Mouse (Mus musculus): ENCODE results near the gene Serpina1c.
"Not testable (repeated sequence)": the region's sequence is repeated elsewhere in the genome, so short reads cannot be mapped to it uniquely, and the experiment has no call there.

The Serpina1c gene

GRCm38 (mm10) chr12:103904837-103905340 is at the start of gene Serpina1c:
Serpina1c (minus strand) TSS chr12:103904887.
- DNase-seq (ENCODE audit: low spot score) = not testable (repeated sequence)

DNA sequence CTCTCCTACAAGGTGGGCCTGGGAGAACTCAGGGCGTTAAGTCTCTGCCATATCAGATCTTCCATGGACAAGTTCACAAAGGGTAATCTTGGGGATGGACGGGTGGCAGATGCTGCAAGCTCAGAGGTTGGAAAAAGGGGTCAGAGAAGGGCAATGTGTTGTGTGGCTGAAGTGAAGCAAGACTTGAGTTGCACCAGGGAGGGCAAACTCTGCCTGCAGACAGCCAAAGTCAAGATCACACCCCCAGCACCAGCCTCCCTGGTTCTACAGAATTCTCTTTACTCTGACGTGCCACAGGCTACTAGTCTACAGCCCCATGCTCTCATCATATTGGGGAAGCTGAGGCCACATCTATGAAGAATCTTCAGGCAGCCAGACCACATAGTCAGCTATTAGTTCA is 48.3 kb upstream of the Serpina1c start:
- DNase-seq (ENCODE audit: low spot score) = not testable (repeated sequence)

DNA sequence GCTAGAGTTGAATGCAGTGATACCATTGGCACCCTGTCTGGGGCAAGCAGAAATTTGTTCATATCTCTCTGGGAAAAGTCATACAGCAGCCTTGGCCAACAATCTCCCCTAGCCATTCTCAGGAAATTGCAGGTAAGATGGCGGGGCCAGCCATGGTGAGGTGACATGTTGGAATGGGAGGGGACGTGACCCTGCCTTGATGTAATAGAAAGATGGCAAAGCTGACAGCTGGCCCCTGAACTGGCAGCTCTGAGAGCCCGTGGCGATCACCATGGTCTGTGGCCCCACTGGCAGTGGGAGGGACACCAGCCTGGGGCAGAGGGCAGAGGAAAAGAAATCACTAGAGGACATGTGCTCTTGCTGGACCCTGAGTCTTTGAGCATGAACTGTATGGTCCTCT is 41.6 kb upstream of the Serpina1c start:
- no peak for DNase-seq (ENCODE audit: low spot score)

DNA sequence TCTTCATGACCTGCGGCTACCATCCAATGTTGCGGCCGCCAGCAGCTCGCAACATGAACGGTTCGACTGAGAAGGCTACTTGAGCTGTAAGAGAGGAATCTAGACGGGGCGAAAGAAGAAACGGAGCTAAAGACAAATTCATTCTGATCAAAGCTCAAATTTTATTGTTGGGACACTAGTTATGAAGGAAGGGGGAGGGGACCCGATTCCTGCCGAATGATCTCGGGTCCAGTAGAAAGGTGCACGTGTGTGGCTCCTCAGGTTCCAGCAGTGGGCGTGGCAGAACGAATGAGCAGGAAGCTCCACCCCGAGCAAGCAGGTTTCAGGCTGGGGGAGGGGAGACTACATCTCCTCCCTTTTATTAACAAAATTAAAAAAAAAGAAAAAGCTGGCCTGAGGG is 4.5 kb upstream of the Serpina1c start:
- DNase-seq (ENCODE audit: low spot score) = not testable (repeated sequence)

DNA sequence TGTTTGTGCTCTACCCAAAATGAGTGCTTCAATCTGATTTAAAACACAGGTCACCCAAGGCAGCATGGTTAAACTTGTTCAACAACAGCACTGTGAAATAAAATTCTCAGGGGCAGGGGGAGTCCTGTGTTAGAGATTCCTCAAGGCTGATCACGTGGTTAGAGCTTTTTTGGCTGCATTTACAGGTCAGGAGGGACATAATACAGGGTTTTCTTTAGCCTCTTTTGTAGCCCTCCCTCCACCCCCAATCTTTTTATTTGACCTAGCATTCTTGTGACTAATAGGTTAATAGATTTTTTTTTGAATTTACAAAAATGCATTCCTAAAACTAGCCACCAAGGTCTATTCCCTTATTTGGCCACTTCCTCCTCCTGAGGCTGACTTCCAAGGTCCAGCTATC is 3.1 kb upstream of the Serpina1c start:
- DNase-seq (ENCODE audit: low spot score) = not testable (repeated sequence)

- not testable (repeated sequence) for DNase-seq (ENCODE audit: low spot score)
These were observed 2.8 kb downstream of the Serpina1c start for GRCm38 (mm10) chr12:103901929-103902328.

DNA sequence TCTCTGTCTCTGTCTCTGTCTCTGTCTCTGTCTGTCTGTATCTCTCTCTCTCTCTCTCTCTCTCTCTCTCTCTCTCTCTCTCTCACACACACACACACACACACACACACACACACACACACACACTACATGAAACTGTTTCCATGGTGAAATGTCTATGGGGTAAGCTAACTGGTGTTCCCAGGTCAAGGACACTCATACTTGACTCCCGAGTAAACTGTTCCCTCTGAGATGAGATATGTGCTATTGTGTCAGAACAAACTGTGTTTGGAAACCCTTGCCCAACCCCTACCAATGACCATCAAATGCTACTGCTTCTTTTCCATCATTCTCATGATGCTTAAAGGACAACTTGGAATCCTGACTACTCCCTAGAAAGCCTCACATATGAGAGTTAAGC is 37.8 kb downstream of the Serpina1c start:
- not testable (repeated sequence) for DNase-seq (ENCODE audit: low spot score)

- not testable (repeated sequence) for DNase-seq (ENCODE audit: low spot score)
These were observed 41.3 kb downstream of the Serpina1c start, which contains the start of gene Serpina1a for GRCm38 (mm10) chr12:103863101-103863974. Serpina1a (minus strand) TSS chr12:103863562.

- no peak for DNase-seq (ENCODE audit: low spot score)
These were observed 43.7 kb downstream of the Serpina1c start for GRCm38 (mm10) chr12:103860976-103861375.

GRCm38 (mm10) chr12:103860571-103860970 is 44.1 kb downstream of the Serpina1c start:
- not testable (repeated sequence) for DNase-seq (ENCODE audit: low spot score)

GRCm38 (mm10) chr12:103859584-103859983 is 45.1 kb downstream of the Serpina1c start:
- not testable (repeated sequence) for DNase-seq (ENCODE audit: low spot score)

DNA sequence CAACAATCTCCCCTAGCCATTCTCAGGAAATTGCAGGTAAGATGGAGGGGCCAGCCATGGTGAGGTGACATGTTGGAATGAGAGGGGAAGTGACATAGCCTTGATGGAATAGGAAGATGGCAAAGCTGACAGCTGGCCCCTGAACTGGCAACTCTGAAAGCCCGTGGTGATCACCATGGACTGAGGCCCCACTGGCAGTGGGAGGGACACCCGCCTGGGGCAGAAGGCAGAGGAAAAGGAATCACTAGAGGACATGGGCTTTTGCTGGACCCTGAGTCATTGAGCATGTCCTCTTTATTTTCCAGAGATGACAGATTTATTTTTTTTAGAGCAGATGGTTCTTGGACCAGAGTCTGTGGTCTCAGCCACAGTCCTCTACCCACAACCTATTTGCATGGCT is 51.7 kb downstream of the Serpina1c start:
- DNase-seq (ENCODE audit: low spot score) = not testable (repeated sequence)
